Mouse (Mus musculus): Measurements from ENCODE around the gene Arcn1. TPM values are rescaled to one million over a fixed set of nuclear protein-coding genes. Genes with fewer than 3 reads are reported as not detected.

Arcn1 gene
- polyA plus RNA-seq, 1 experiment: 76.9 TPM

DNA sequence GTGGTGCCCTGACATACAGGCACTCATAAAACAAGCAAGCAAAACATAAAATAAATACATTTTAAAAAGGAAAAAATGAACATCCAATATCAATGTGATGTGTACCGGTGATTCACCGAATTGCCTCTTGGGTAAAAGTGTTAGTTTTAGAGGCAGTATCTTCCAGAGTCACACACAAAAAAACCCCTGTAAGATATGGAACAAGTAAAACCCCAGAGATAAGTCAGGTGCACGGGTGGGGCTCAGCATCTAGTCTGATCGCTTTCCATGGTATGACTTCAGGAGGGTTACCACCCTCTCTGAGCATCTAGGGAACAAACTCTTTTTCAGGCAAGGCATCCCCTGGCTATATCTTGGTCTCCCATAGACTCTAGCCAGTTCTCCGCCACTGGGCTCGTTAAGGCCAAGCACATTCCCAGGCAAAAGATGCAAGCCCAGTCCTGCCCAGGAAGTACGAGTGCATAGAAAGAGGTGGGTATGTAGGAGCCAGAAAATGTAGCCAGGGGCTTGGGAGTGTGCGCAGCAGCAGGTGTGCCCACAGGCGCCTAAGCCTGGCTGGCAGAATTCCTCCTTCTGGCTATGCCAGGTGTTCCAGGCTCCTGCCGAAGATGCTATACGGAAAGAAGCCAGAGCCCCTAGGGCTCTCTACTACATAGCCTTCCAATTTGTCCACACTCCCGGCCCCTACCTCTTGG is 48.6 kb downstream of the Arcn1 start:
- no peak for DNase-seq (ENCODE audit: low read depth)
- no peak for TF ChIP-seq POLR2A (IDR thresholded peaks at IDR 0.05; ENCODE audit: borderline replicate concordance, extremely low read depth, insufficient read depth, insufficient read length, poor library complexity, severe bottlenecking)

DNA sequence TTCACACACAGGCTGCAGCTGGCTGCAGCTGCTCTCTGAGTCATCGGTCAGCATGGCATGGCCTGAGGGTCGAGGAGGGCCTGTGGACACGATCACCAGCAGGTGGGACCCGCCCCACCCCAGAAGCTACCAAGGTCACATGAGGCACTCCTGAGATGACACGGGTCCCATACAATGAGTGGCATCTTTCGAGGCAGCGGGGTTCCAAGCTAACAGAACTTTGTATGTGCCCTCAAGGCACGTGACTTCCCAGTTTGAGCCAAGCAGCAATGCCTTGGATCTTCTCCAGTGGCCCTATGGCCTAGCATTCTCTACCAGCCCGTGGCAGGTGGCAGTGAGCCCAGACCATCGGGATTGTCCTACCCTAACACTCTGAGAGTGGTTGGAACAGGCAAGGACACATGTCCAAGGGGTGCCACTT is 49.8 kb downstream of the Arcn1 start:
- peak; percentile 65 for DNase-seq (ENCODE audit: low read depth)
- TF ChIP-seq CTCF (IDR thresholded peaks at IDR 0.05; ENCODE audit: borderline replicate concordance, extremely low read depth, insufficient read depth, insufficient read length) (no peak), POLR2A (IDR thresholded peaks at IDR 0.05; ENCODE audit: borderline replicate concordance, extremely low read depth, insufficient read depth, insufficient read length, poor library complexity, severe bottlenecking) (no peak)

DNA sequence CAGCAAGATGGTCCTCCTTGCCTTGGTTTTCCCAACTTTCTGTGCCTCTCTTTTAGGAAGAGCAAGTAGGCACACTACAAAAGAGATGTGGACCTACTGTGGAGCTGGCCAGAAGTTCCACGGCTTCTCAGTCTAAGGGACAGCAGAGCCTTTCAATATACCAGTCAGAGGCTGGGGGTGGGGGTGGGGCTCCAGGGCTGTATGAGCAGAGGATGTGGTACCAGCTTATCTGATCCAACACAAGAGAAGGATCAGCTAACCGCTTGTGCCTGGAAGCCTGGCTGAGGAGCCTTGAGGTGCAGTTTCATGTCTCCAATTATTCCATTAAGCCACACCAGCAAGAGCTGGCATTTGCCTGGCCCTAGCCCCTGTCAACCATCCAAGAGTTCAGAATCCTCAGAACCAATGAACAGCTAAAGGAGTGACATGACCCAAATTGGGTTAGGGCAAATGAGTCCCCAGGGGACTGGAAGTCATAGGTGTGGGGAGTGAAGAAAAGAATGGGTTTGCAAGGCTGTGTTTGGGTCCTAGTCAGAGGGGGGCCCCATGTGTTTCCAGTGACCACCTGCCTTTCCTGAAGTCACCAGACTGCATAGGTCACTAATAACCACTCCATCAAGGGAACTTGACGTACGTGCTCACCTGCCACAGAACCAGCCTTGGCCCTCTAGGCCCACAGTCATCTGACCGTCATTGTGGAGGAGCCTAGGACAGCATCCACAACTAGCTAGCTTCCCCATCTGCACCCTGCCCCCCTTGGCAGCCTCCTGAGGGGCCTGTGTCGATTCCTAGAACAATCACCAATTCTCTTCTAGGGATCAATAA is 50.4 kb downstream of the Arcn1 start:
- no peak for DNase-seq (ENCODE audit: low read depth)
- TF ChIP-seq POLR2A (IDR thresholded peaks at IDR 0.05; ENCODE audit: borderline replicate concordance, extremely low read depth, insufficient read depth, insufficient read length, poor library complexity, severe bottlenecking) (no peak), CTCF (IDR thresholded peaks at IDR 0.05; ENCODE audit: borderline replicate concordance, extremely low read depth, insufficient read depth, insufficient read length) (no peak)

DNA sequence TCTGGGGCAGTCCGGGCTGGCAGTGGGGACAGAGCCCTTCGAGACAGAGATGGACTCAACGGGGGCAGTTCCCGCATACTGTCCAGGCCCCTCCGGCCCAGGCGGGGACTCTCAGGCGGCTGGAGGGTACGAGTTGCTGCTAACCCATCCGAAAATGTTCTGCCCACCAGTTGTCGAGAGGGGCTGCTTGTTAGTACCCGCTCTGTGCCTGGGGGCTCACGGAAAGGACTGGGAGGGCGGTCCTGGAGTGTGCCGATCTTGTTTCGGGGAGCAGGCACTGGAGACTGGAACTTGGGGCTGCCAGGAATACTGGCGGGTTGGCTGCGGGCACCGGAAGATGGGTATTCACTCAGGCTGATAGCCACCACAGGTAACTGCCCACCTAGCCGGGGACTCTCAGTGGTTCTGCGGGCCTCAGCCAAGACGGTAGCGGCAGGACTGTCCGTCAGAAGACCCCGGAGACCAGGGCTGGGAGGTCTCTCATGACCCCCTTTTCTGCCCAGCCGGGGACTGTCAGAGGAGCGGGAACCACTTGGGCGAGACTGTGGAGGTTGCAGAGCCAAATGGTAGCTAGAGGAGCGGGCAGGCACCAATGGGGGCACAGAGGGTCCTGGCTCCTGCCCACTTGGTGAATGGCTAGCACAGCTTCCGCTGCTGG is 51.8 kb downstream of the Arcn1 start:
- TF ChIP-seq POLR2A (IDR thresholded peaks at IDR 0.05; ENCODE audit: borderline replicate concordance, extremely low read depth, insufficient read depth, insufficient read length, poor library complexity, severe bottlenecking) (no peak), CTCF (IDR thresholded peaks at IDR 0.05; ENCODE audit: borderline replicate concordance, extremely low read depth, insufficient read depth, insufficient read length) (no peak)
- DNase-seq (ENCODE audit: low read depth): no peak

DNA sequence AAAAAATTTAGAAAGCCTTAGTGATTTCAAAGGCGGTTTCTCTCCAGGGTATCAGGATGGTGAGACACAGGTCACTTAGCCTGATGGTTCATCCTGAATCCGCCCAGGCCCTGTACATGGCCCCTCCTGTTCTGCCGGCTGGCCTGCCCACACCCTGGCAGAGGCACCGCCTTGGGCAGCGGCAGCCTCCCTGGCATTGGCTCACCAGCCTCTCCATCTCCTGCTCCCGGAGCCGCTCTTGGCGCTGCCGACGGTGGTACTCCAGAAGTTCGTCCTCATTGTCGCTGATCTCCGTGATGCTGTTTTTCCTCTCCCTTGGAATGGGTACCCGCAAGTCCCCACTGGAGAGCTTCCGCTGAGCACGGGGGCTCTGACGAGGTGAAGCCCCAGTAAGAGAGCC is 52.5 kb downstream of the Arcn1 start:
- no peak for TF ChIP-seq POLR2A (IDR thresholded peaks at IDR 0.05; ENCODE audit: borderline replicate concordance, extremely low read depth, insufficient read depth, insufficient read length, poor library complexity, severe bottlenecking)
- no peak for TF ChIP-seq CTCF (IDR thresholded peaks at IDR 0.05; ENCODE audit: borderline replicate concordance, extremely low read depth, insufficient read depth, insufficient read length)
- DNase-seq (ENCODE audit: low read depth): no peak

DNA sequence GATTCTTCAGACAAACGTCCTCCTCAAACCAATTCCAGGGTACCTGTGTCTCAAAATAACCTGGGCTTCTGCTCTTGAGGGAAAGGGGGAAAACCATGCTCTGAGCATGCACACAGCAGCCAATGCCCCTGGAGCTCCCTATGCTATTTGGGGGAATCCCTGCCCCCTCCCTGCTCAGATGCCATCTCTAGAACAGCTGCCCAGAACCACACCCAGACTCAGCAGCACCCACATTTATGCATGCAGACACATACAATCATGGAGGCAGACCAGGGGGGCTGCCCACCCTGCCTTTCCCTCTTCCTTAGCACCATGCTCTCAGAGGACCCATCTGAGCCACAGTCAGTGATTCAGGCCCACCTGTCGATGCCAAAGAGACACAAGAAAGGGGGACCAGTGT is 54.1 kb downstream of the Arcn1 start:
- TF ChIP-seq POLR2A (IDR thresholded peaks at IDR 0.05; ENCODE audit: borderline replicate concordance, extremely low read depth, insufficient read depth, insufficient read length, poor library complexity, severe bottlenecking) (no peak), CTCF (IDR thresholded peaks at IDR 0.05; ENCODE audit: borderline replicate concordance, extremely low read depth, insufficient read depth, insufficient read length) (no peak)
- DNase-seq (ENCODE audit: low read depth): no peak

DNA sequence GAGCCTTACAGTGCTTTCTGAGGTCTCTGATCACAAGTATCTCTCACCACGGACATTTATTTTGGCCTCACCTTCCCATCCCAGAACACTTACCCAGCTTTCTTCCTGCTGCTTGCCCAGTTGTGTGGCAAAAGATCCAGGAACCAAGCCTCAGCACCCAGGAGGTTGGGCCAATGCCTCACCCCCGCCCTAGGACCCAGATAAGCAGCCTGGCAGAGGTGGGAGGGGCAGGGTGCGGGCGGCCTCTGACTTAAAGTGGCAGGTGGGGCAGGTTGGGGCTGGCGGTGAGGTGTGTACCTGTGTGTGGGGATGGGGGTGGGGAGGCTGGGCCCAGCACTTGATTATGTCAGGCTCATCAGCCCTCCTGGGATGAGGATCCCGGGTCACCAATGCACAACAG is 54.6 kb downstream of the Arcn1 start:
- TF ChIP-seq CTCF (IDR thresholded peaks at IDR 0.05; ENCODE audit: borderline replicate concordance, extremely low read depth, insufficient read depth, insufficient read length) (no peak), POLR2A (IDR thresholded peaks at IDR 0.05; ENCODE audit: borderline replicate concordance, extremely low read depth, insufficient read depth, insufficient read length, poor library complexity, severe bottlenecking) (no peak)

DNA sequence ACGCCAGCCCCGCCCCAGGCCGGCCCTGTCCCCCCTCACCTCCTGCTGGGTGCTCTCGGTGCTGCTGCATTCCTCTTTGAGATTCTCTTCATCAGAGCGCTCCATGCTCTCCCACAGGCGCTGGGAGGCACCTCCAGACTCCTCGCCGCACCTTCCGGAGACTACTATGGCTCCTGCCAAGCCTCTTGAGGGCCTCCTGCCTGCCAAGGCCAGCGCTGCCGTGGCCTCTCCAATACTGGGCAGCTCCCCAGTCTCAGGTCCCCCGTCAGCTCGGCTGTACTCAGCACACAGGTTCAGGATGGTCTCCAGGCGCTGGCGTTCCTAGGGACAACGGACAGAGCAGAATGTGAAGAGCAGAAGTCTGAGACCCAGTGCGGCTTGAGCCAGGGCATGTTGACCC is 56.0 kb downstream of the Arcn1 start:
- no peak for TF ChIP-seq POLR2A (IDR thresholded peaks at IDR 0.05; ENCODE audit: borderline replicate concordance, extremely low read depth, insufficient read depth, insufficient read length, poor library complexity, severe bottlenecking)
- TF ChIP-seq CTCF (IDR thresholded peaks at IDR 0.05; ENCODE audit: borderline replicate concordance, extremely low read depth, insufficient read depth, insufficient read length): no peak
- no peak for DNase-seq (ENCODE audit: low read depth)

More for the DNA sequence above, 54.6 kb downstream of the Arcn1 start:
- DNase-seq (ENCODE audit: low read depth): no peak

DNA sequence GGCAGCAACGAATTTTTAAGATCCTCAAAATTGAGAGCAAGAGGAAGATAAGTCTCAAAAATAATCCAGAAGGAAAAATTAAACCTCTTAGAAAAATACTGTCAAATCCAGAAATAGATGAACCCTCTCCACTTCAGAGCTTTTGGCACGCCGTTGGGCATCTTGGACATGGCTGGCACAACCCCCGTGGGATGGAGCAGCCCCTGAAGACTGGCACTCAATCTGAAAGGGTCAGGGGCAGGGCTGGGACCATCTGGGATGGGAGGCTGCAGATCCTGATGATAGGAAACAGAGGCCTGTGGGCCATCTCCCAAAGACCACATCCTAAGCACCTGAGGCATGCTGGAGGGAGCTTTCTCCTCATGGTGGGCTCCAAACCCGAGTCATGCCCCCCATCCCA is 57.4 kb downstream of the Arcn1 start:
- TF ChIP-seq POLR2A (IDR thresholded peaks at IDR 0.05; ENCODE audit: borderline replicate concordance, extremely low read depth, insufficient read depth, insufficient read length, poor library complexity, severe bottlenecking) (no peak), CTCF (IDR thresholded peaks at IDR 0.05; ENCODE audit: borderline replicate concordance, extremely low read depth, insufficient read depth, insufficient read length) (no peak)
- no peak for DNase-seq (ENCODE audit: low read depth)

DNA sequence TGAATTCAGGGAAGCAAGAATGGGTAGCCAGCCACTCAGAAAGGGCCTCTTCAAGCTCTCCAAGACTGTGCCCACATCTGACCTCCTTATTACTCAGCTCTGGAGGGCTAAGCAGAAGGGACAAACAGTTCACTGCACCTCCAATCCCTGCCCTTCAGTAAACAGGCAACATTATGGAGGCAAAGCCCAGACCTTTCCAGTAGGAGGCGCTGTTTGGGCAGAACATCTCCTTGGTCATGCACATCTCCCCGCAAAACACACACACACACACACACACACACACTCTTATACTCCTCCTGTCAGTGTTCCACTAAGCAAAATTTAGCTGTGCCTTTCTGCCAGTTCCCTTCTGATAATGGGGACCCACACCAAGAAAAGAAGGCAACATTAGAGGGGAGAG is 58.0 kb downstream of the Arcn1 start:
- TF ChIP-seq POLR2A (IDR thresholded peaks at IDR 0.05; ENCODE audit: borderline replicate concordance, extremely low read depth, insufficient read depth, insufficient read length, poor library complexity, severe bottlenecking) (no peak), CTCF (IDR thresholded peaks at IDR 0.05; ENCODE audit: borderline replicate concordance, extremely low read depth, insufficient read depth, insufficient read length) (peak; percentile 65; the same call in 1 of the 2 replicates)
- peak; percentile 38 for DNase-seq (ENCODE audit: low read depth)

DNA sequence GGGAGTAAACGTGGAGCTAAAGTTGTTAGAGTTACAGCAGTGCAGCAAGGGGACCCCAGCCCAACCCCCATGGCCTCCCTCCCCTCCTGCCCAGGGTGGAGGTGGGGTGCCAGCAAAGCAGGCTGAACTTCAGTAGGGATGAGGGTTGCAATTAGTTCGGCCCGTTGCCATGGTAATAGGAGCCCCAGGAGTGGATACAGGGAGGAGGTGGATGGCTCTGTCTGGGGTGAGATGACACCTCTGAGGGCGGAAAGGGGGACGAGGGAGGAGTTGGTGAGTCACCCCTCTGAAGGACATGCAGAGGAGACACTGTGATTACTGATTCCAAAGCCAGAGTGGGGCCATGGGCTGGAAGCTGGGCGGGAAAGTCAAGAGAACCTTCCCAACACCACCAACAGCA is 58.7 kb downstream of the Arcn1 start:
- peak; percentile 63 for DNase-seq (ENCODE audit: low read depth)
- TF ChIP-seq POLR2A (IDR thresholded peaks at IDR 0.05; ENCODE audit: borderline replicate concordance, extremely low read depth, insufficient read depth, insufficient read length, poor library complexity, severe bottlenecking) (no peak), CTCF (IDR thresholded peaks at IDR 0.05; ENCODE audit: borderline replicate concordance, extremely low read depth, insufficient read depth, insufficient read length) (no peak)

Data from brain, embryonic 14.5 days (tissue).